Mouse (Mus musculus): ENCODE data around the gene Foxj3. TPM values are rescaled to one million over a fixed set of nuclear protein-coding genes. Genes with fewer than 3 reads are reported as not detected.

Foxj3 gene
- total and polyA plus RNA-seq, 2 experiments from 2014 or later = 26.4 to 39.1 TPM

GRCm38 (mm10) chr4:119511591-119511990 lies 25.2 kb upstream of the Foxj3 start:
- Histone ChIP-seq H3K36me3 (ENCODE audit: insufficient read depth, low read length) (no peaks in the 10 kb centered on the region), H3K4me3 (ENCODE audit: low read depth, low read length) (no peak overlapping the region), H3K27me3 (ENCODE audit: insufficient read depth, low read length) (no peaks in the 10 kb centered on the region), H3K27ac (ENCODE audit: low read depth, low read length) (no peak overlapping the region), H3K4me2 (ENCODE audit: low read depth, low read length, poor library complexity, severe bottlenecking) (no peak overlapping the region), H3K9me3 (ENCODE audit: low read length) (no peaks in the 10 kb centered on the region), H3K4me1 (ENCODE audit: insufficient read depth, low read length) (no peaks in the 10 kb centered on the region), H3K9ac (replicated peaks; ENCODE audit: low read length, poor library complexity, severe bottlenecking) (no peak overlapping the region)
- no peak for ATAC-seq (ENCODE audit: low FRiP score)
- no peak for TF ChIP-seq CTCF (IDR thresholded peaks at IDR 0.05)
- 63% methylated on average over 2 of the region's 2 CpGs for WGBS
- DNase-seq (ENCODE audit: low spot score) = no peak

GRCm38 (mm10) chr4:119512731-119513141 lies 24.1 kb upstream of the Foxj3 start:
- no peak for TF ChIP-seq CTCF (IDR thresholded peaks at IDR 0.05)
- Histone ChIP-seq H3K4me1 (ENCODE audit: insufficient read depth, low read length) (no peaks in the 10 kb centered on the region), H3K27ac (ENCODE audit: low read depth, low read length) (no peak overlapping the region), H3K4me3 (ENCODE audit: low read depth, low read length) (no peak overlapping the region), H3K9me3 (ENCODE audit: low read length) (no peaks in the 10 kb centered on the region), H3K36me3 (ENCODE audit: insufficient read depth, low read length) (no peaks in the 10 kb centered on the region), H3K4me2 (ENCODE audit: low read depth, low read length, poor library complexity, severe bottlenecking) (no peak overlapping the region), H3K9ac (replicated peaks; ENCODE audit: low read length, poor library complexity, severe bottlenecking) (no peak overlapping the region), H3K27me3 (ENCODE audit: insufficient read depth, low read length) (no peaks in the 10 kb centered on the region)
- ATAC-seq (ENCODE audit: low FRiP score) (no peak), DNase-seq (ENCODE audit: low spot score) (no peak)
- WGBS = 68% methylated on average over 3 of the region's 3 CpGs

- H3K4me1 ChIP-seq (ENCODE audit: insufficient read depth, low read length) = peaks cover 9% of the 10 kb centered on the region; the same call in 1 of the 2 replicates
- H3K27me3 ChIP-seq (ENCODE audit: insufficient read depth, low read length) = no peaks in the 10 kb centered on the region
- H3K4me2 ChIP-seq (ENCODE audit: low read depth, low read length, poor library complexity, severe bottlenecking) = 0 out of 2 replicates have a peak overlapping the region, but pooled peaks have one; percentile 18
- H3K9me3 ChIP-seq (ENCODE audit: low read length) = no peaks in the 10 kb centered on the region
- WGBS = 43% methylated on average over 4 of the region's 4 CpGs
- H3K9ac ChIP-seq (replicated peaks; ENCODE audit: low read length, poor library complexity, severe bottlenecking) = no peak overlapping the region
- DNase-seq (ENCODE audit: low spot score) = peak; percentile 23
- peak overlapping the region; percentile 74 for H3K27ac ChIP-seq (ENCODE audit: low read depth, low read length)
- H3K4me3 ChIP-seq (ENCODE audit: low read depth, low read length) = no peak overlapping the region
- no peaks in the 10 kb centered on the region for H3K36me3 ChIP-seq (ENCODE audit: insufficient read depth, low read length)
- TF ChIP-seq CTCF (IDR thresholded peaks at IDR 0.05) = peak; percentile 5; the same call in 1 of the 2 replicates
- ATAC-seq (ENCODE audit: low FRiP score) = peak; percentile 62
Observed at GRCm38 (mm10) chr4:119523575-119523974, 13.2 kb upstream of the Foxj3 start.

GRCm38 (mm10) chr4:119524010-119524409 lies 12.8 kb upstream of the Foxj3 start:
- Histone ChIP-seq H3K9me3 (ENCODE audit: low read length) (no peaks in the 10 kb centered on the region), H3K27me3 (ENCODE audit: insufficient read depth, low read length) (no peaks in the 10 kb centered on the region), H3K9ac (replicated peaks; ENCODE audit: low read length, poor library complexity, severe bottlenecking) (no peak overlapping the region), H3K4me2 (ENCODE audit: low read depth, low read length, poor library complexity, severe bottlenecking) (0 out of 2 replicates have a peak overlapping the region, but pooled peaks have one; percentile 18), H3K36me3 (ENCODE audit: insufficient read depth, low read length) (no peaks in the 10 kb centered on the region), H3K27ac (ENCODE audit: low read depth, low read length) (peak overlapping the region; percentile 74), H3K4me3 (ENCODE audit: low read depth, low read length) (no peak overlapping the region), H3K4me1 (ENCODE audit: insufficient read depth, low read length) (peaks cover 9% of the 10 kb centered on the region; the same call in 1 of the 2 replicates)
- 81% methylated on average over 1 of the region's 1 CpGs for WGBS
- peak; percentile 89 for DNase-seq (ENCODE audit: low spot score)
- no peak for TF ChIP-seq CTCF (IDR thresholded peaks at IDR 0.05)
- ATAC-seq (ENCODE audit: low FRiP score) = peak; percentile 73

DNA sequence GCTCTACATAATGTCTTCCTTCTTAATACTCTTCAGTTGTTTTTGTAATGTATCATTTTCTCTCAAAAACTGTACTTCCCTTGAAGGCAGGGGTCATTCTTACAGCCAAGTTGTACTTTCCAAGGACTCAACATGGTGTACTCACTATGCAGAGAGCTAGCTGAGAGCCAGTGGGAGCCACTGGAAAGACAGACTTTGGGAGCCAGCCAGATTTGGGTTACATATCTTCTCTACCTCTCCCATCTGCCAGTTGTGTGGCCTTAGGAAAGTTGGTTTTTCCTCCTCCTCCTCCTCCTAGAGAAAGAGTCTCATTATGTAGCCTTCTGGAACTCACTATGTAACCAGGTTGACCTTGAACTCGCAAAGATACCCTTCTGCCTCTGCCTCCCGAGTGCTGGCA lies 12.3 kb upstream of the Foxj3 start:
- H3K4me3 ChIP-seq (ENCODE audit: low read depth, low read length) = no peak overlapping the region
- no peak for DNase-seq (ENCODE audit: low spot score)
- H3K4me2 ChIP-seq (ENCODE audit: low read depth, low read length, poor library complexity, severe bottlenecking) = no peak overlapping the region
- H3K27ac ChIP-seq (ENCODE audit: low read depth, low read length) = peak overlapping the region; percentile 74
- ATAC-seq (ENCODE audit: low FRiP score) = no peak
- H3K36me3 ChIP-seq (ENCODE audit: insufficient read depth, low read length) = no peaks in the 10 kb centered on the region
- 88% methylated on average over 2 of the region's 2 CpGs for WGBS
- H3K9me3 ChIP-seq (ENCODE audit: low read length) = no peaks in the 10 kb centered on the region
- no peaks in the 10 kb centered on the region for H3K27me3 ChIP-seq (ENCODE audit: insufficient read depth, low read length)
- TF ChIP-seq CTCF (IDR thresholded peaks at IDR 0.05) = no peak
- no peak overlapping the region for H3K9ac ChIP-seq (replicated peaks; ENCODE audit: low read length, poor library complexity, severe bottlenecking)
- H3K4me1 ChIP-seq (ENCODE audit: insufficient read depth, low read length) = peaks cover 9% of the 10 kb centered on the region; the same call in 1 of the 2 replicates

DNA sequence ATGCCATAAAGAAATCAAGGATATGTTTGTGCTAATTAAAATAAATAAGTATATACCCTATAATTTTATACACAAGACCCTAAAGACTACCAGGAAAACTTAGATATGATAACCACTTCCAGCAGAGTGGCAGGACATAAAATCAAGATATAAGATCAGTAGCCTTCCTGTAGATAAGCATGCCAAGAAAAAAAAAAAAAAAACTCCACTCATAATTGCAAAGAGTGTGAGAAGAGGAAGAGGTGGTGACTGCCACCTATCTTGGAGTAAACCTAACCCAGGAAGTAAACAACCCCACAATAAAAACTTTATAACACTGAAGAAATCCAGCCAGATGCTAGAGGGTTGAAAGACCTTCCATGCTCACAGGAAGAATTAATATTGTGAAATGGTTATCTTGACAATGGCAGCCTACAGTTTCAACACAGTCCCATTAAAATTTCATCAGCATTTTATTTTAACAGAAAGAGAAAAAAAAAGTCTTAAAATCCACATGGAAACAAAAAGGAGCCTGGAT lies 10.4 kb upstream of the Foxj3 start:
- no peak overlapping the region for H3K4me2 ChIP-seq (ENCODE audit: low read depth, low read length, poor library complexity, severe bottlenecking)

More for the DNA sequence above, 10.4 kb upstream of the Foxj3 start:
- no peak for TF ChIP-seq CTCF (IDR thresholded peaks at IDR 0.05)
- Histone ChIP-seq H3K4me3 (ENCODE audit: low read depth, low read length) (no peak overlapping the region), H3K4me1 (ENCODE audit: insufficient read depth, low read length) (peaks cover 9% of the 10 kb centered on the region; the same call in 1 of the 2 replicates), H3K27ac (ENCODE audit: low read depth, low read length) (no peak overlapping the region), H3K27me3 (ENCODE audit: insufficient read depth, low read length) (no peaks in the 10 kb centered on the region), H3K9ac (replicated peaks; ENCODE audit: low read length, poor library complexity, severe bottlenecking) (no peak overlapping the region), H3K9me3 (ENCODE audit: low read length) (no peaks in the 10 kb centered on the region), H3K36me3 (ENCODE audit: insufficient read depth, low read length) (no peaks in the 10 kb centered on the region)
- ATAC-seq (ENCODE audit: low FRiP score) (no peak), DNase-seq (ENCODE audit: low spot score) (no peak)

Data from midbrain, postnatal 0 days (tissue).